Mouse (Mus musculus): ENCODE results near the gene Fgf8.

DNA sequence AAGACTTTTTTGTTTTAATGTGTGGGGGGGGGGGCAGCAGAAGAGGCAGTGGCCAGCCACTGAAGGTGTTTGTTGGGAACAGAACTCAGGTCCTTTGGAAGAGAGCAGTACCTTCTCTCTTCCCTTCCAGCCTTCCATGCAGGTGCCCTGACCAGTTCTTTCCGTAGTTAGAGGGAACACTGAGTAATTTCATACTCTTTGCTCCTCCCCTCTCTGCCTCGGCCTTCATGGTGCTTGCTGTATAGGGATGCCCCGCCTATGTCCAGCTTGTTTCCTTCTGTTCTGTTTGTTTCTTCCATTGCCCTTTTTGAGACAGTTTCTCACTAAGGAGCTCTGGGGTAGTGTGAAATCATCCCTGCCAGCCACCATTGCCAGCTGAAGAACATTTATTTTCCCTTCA lies 42.8 kb upstream of the Fgf8 start:
- no peak for TF ChIP-seq POLR2A (IDR thresholded peaks at IDR 0.05; ENCODE audit: control insufficient read depth, extremely low read depth, insufficient read depth, low read length, poor library complexity)
- no peak for TF ChIP-seq CTCF (IDR thresholded peaks at IDR 0.05; ENCODE audit: borderline replicate concordance, control insufficient read depth, extremely low read depth, insufficient read depth, low read length, poor library complexity)

All from thymus, adult 2 months (tissue).